Mouse (Mus musculus) neural tube, embryonic 13.5 days (tissue): ENCODE measurements around the gene Gm7075. TPM values are rescaled to one million over a fixed set of nuclear protein-coding genes. Genes with fewer than 3 reads are reported as not detected.

Experiments used
- ATAC-seq: fragments of 200-750 bp; cut with Nextera tagmentation; 2 replicates; pipeline ENCODE4 v1.8.0; 2017; ENCODE audit warnings: low read depth, mild to moderate bottlenecking, moderate TSS enrichment, moderate library complexity
- H3K27ac ChIP-seq: fragments of 300-500 bp; sonication (generic); replicated peaks from 2 replicates; pipeline ENCODE4 v1.5.1; 2015; ENCODE audit warnings: moderate library complexity, mild to moderate bottlenecking, inconsistent platforms
- H3K27me3 ChIP-seq: fragments of 300-500 bp; sonication (generic); 2 replicates; pipeline ENCODE4 v1.6.1; 2015; ENCODE audit warnings: mild to moderate bottlenecking, inconsistent platforms
- H3K36me3 ChIP-seq: fragments of 300-500 bp; sonication (generic); 2 replicates; pipeline ENCODE4 v1.6.1; 2015; ENCODE audit warnings: mild to moderate bottlenecking, inconsistent platforms
- H3K4me1 ChIP-seq: fragments of 300-500 bp; sonication (generic); replicated peaks from 2 replicates; pipeline ENCODE4 v1.6.1; 2015; ENCODE audit warnings: inconsistent platforms
- H3K4me2 ChIP-seq: fragments of 300-500 bp; sonication (generic); 2 replicates; pipeline ENCODE4 v1.6.1; 2015; ENCODE audit warnings: inconsistent platforms, mild to moderate bottlenecking, moderate library complexity
- H3K4me3 ChIP-seq: fragments of 300-500 bp; sonication (generic); 2 replicates; pipeline ENCODE4 v1.5.1; 2015; ENCODE audit warnings: mild to moderate bottlenecking, inconsistent platforms
- H3K9ac ChIP-seq: fragments of 300-500 bp; sonication (generic); 2 replicates; pipeline ENCODE4 v1.6.1; 2015; ENCODE audit warnings: moderate library complexity, mild to moderate bottlenecking, inconsistent platforms
- H3K9me3 ChIP-seq: fragments of 300-500 bp; sonication (generic); 2 replicates; pipeline ENCODE4 v1.6.1; 2016; ENCODE audit warnings: inconsistent platforms
- WGBS: fragments of 180-500 bp; shearing (Covaris S2); methylation state at CpG from one replicate; pipeline ENCODE4 v1.1.7; 2015; 5-methylcytosine and 5-hydroxymethylcytosine counted together
- polyA plus RNA-seq: library from polyadenylated mRNA; unstranded; fragments of >200 nt; fragmentation: Nextera tagmentation; extraction: Ambion mirVana; gene quantifications from 2 replicates; pipeline ENCODE4 v1.2.1, GENCODE M21; 2015

Gene Gm7075
- polyA plus RNA-seq, 1 experiment from 2014 or later, result not detected

DNA sequence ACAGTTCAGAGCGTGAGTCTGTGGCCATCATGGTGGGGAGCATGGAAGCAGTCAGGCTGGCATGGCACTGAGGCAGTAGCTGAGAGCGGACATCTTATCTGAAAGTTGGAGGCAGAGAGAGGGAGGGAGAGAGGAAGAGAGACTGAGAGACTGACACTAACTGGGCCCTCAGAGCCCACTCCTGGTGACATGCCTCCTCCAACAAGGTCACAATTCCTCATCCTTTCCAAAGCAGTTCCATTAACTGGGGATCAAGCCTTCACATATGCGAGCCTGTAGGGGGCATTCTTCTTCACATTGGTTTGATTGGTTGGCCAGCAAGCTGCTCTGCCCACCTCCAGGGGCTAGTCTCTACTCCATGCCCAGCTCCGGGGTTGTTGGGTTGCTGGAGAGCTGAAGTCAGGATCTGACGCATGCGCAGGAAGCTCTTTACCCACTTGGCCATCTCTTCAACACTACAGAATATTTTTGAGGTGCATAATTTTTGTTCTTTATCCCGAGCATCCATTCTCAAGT is 9.7 kb upstream of the Gm7075 start:
- H3K4me2 ChIP-seq, result no peak overlapping the region
- no peak overlapping the region for H3K27ac ChIP-seq
- H3K36me3 ChIP-seq, result no peaks in the 10 kb centered on the region
- H3K4me3 ChIP-seq, result no peak overlapping the region
- no peak for ATAC-seq
- WGBS, result 93% methylated on average over 7 of the region's 7 CpGs
- no peak overlapping the region for H3K9ac ChIP-seq
- H3K4me1 ChIP-seq, result peaks cover 7% of the 10 kb centered on the region
- no peaks in the 10 kb centered on the region for H3K9me3 ChIP-seq
- H3K27me3 ChIP-seq, result no peaks in the 10 kb centered on the region

DNA sequence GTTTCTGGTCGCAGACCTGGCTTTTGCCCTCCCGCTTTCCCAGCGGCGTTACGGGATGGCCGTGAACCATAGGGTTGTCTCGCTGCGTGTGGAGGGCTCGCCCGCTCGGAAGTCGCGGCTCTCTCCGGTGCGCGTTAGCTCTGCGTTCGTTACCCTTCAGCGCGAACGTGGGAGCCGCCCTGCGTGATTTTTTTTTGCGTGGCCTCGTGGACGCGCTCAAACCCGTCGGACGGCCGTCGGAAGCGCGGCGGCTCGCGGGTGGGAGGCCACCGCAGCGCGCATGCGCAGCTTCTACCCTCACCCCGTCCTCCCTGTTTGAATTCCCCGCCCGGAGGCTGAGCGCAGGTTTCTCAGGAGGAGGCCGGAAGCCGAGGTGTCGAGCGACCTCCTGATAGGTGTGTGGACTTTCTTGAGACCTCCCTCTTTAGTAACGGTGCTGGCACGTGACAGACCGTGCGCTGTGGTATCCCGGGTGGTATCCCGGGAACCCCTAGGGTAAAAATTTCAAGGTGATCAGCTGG is 8.3 kb upstream of the Gm7075 start, which contains the start of gene Ctnna3:
Gene Ctnna3 (plus strand): TSS at position 314 of the 521 bp plus-strand sequence.
- peak; percentile 98 for ATAC-seq
- Histone ChIP-seq H3K27me3 (no peaks in the 10 kb centered on the region), H3K27ac (peak within 1 kb of the TSS; percentile 81), H3K9me3 (no peaks in the 10 kb centered on the region), H3K36me3 (no peaks in the 10 kb centered on the region), H3K9ac (peak within 1 kb of the TSS; percentile 73), H3K4me3 (peak within 1 kb of the TSS; percentile 66), H3K4me2 (peak within 1 kb of the TSS; percentile 66), H3K4me1 (peaks cover 7% of the 10 kb centered on the region)
- WGBS, result under 1% methylated on average over 55 of the region's 55 CpGs

DNA sequence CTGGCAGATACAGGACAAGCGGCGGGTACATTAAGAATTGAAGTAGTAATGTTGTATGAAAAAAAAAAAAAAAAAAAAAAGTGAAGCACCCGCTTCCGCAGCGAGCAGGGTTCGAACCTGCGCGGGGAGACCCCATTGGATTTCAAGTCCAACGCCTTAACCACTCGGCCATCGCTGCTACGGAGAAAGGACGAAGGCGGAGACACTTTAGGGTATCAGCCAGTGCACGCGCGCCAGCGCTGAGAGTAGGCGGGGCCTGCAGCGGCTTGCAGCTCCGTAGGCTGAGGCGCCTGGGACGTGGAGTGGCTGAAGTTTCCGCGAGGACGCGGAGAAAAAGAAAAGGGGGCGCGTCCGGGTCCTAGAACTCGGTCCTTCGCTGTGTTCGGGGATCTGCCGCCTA is 7.8 kb upstream of the Gm7075 start:
- H3K4me2 ChIP-seq, result peak overlapping the region; percentile 66
- peaks cover 7% of the 10 kb centered on the region for H3K4me1 ChIP-seq
- peak overlapping the region; percentile 81 for H3K27ac ChIP-seq
- under 1% methylated on average over 34 of the region's 34 CpGs for WGBS
- no peaks in the 10 kb centered on the region for H3K27me3 ChIP-seq
- H3K9me3 ChIP-seq, result no peaks in the 10 kb centered on the region
- peak; percentile 95 for ATAC-seq
- H3K9ac ChIP-seq, result peak overlapping the region; percentile 73
- no peaks in the 10 kb centered on the region for H3K36me3 ChIP-seq
- peak overlapping the region; percentile 66 for H3K4me3 ChIP-seq

DNA sequence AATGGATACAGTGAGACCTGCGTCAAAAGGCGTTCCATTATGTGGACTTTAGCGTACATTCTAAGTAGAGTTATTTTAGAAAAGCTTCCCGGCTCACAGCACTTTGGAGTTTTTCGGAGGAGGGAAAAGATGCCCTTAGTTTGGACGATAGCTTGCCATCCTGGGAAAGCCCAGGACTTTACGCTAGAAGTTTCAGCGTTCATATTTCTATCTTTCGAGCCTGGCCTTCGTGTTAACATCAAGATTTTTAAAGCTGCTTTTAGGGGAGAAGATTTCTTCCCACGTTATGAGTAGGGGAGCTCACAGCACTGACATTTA is 7.4 kb upstream of the Gm7075 start:
- H3K4me1 ChIP-seq, result peaks cover 7% of the 10 kb centered on the region
- ATAC-seq, result no peak
- WGBS, result 2% methylated on average over 11 of the region's 11 CpGs
- H3K27ac ChIP-seq, result peak overlapping the region; percentile 1; the same call in 1 of the 2 replicates
- peak overlapping the region; percentile 66 for H3K4me3 ChIP-seq
- H3K9ac ChIP-seq, result peak overlapping the region; percentile 59
- peak overlapping the region; percentile 66 for H3K4me2 ChIP-seq
- H3K27me3 ChIP-seq, result no peaks in the 10 kb centered on the region
- H3K36me3 ChIP-seq, result no peaks in the 10 kb centered on the region
- no peaks in the 10 kb centered on the region for H3K9me3 ChIP-seq

DNA sequence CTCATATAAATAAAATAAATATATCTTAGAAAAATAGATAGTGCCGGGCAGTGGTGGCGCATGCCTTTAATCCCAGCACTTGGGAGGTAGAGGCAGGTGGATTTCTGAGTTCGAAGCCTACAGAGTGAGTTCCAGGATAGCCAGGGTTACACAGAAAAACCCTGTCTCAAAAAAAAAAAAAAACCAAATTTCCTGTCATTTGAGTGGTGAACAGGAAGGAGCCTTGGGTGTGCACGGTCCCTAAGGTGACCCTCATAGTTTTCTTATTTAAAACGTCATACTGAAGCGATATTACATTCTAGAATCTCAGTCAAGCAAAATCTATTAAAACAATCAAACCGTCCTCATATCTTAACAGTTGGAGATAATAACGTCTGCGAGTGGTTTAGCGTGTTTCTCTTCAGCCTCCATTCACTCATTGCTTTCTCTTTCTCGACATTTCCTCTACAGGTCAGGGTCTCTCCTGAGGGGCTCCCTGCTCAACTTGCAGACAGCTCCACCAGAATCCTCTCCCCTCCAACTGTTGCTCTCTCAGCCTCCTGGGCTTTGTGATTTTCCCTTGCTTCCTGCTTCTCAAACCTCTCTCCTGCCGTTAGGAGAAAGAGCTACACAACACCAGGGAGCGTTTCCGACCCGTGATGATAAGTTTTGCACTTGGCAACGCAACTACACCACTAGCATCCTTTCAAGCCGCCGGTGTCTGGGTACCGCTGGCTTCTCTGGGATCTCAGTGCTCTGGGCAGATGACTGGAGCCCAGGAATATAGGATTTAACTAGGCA is 6.8 kb upstream of the Gm7075 start:
- Histone ChIP-seq H3K4me1 (peaks cover 7% of the 10 kb centered on the region), H3K36me3 (no peaks in the 10 kb centered on the region), H3K27me3 (no peaks in the 10 kb centered on the region), H3K4me3 (peak overlapping the region; percentile 66), H3K9me3 (no peaks in the 10 kb centered on the region), H3K9ac (peak overlapping the region; percentile 59), H3K27ac (peak overlapping the region; percentile 1; the same call in 1 of the 2 replicates), H3K4me2 (peak overlapping the region; percentile 66)
- ATAC-seq, result no peak
- 27% methylated on average over 19 of the region's 19 CpGs for WGBS

DNA sequence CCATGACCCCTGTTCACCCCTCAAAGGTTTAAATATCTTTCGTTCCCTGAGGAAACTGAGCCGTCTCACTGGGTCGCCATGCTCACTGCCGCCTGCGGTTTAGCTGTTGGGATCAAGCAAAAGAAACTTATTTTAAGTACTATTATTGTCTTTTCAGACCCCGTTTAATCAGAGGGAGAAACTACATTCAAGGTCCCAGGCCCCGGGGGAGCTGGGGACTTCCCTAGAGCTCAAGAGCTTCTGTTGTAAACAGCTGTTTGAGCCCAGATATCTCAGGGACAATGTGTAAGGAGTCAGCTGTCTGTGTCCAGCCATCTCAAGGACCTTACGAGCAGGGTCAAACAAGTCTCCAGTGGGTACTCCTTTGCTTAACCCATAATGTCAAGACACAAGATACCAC is 5.6 kb upstream of the Gm7075 start:
- Histone ChIP-seq H3K4me2 (no peak overlapping the region), H3K9me3 (no peaks in the 10 kb centered on the region), H3K27me3 (no peaks in the 10 kb centered on the region), H3K27ac (no peak overlapping the region), H3K36me3 (no peaks in the 10 kb centered on the region), H3K4me1 (peaks cover 7% of the 10 kb centered on the region), H3K9ac (no peak overlapping the region), H3K4me3 (no peak overlapping the region)
- 85% methylated on average over 8 of the region's 8 CpGs for WGBS
- ATAC-seq, result no peak

DNA sequence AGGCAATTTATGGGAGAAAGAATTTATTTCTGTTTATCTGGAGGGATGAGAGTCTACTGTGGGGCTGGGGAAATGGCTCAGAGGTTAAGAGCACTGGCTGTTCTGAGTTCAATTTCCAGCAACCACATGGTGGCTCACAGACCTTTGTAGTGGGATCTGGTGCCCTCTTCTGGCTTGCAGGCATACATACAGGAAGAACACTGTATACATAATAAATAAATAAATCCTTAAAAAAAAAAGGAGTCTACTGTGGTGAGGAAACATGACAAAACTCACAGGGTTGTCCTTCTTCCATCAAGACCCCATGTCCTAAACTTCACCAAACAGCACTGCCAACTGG is 2.9 kb upstream of the Gm7075 start:
- Histone ChIP-seq H3K36me3 (no peaks in the 10 kb centered on the region), H3K9ac (no peak overlapping the region), H3K9me3 (no peaks in the 10 kb centered on the region), H3K27ac (no peak overlapping the region), H3K4me2 (no peak overlapping the region), H3K4me3 (no peak overlapping the region), H3K27me3 (no peaks in the 10 kb centered on the region), H3K4me1 (peaks cover 7% of the 10 kb centered on the region)
- ATAC-seq, result no peak

DNA sequence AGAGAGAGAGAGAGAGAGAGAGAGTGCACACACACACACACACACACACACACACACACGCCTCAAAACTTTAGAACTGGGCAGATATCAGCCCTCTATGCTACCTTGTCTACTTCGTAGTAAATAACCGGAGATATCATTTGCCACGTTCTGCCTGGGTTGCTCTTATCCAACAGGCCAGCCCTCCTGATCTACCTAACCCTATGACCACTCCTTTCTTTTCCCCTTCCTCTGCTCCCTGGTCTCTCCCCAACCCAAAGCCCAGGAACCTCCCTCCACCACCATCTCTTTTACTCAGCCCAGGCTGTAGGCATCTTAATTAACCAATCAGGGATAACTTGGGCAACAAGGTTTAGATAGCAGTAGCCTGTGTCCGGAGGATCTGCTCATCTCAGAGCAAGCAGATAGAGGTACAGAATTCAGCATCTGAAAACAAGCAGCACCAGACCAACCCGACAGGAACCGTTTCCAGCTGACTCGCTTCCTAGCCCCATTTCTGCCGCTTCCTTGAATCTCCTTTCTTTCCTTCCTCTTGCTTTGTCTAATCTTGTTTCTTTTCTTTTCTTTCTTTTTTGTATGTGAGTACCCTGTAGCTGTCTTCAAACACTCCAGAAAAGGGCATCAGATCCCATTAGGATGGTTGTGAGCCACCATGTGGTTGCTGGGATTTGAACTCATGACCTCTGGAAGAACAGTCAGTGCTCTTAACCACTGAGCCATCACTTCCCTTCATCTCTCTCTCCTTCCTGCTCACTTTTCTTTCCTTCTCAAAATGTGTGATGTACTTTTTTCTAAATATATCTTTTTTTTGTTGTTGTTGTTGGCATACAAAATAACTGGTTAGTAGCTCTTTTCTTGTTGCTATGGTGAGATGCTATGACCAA is 2.2 kb upstream of the Gm7075 start:
- WGBS, result 88% methylated on average over 9 of the region's 9 CpGs
- no peak overlapping the region for H3K4me3 ChIP-seq
- peaks cover 7% of the 10 kb centered on the region for H3K4me1 ChIP-seq
- no peak overlapping the region for H3K9ac ChIP-seq
- H3K36me3 ChIP-seq, result no peaks in the 10 kb centered on the region
- ATAC-seq, result no peak
- no peaks in the 10 kb centered on the region for H3K9me3 ChIP-seq
- H3K27me3 ChIP-seq, result no peaks in the 10 kb centered on the region
- no peak overlapping the region for H3K4me2 ChIP-seq
- H3K27ac ChIP-seq, result no peak overlapping the region

DNA sequence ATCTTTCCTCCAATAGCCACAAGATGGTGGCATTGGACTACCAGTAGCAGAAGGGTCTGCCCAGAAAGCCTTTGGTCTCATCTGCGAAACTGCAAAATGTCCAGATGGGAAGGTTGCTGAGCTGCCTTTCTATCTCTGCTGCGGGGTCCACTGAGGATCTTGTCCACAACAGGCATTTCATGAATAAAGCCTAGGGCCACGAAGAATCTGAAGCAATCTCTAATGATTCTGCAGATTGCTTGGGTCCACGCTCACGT is 1.1 kb upstream of the Gm7075 start:
- 84% methylated on average over 5 of the region's 5 CpGs for WGBS
- Histone ChIP-seq H3K9ac (no peak overlapping the region), H3K4me3 (no peak overlapping the region), H3K4me1 (no peaks in the 10 kb centered on the region), H3K27me3 (no peaks in the 10 kb centered on the region), H3K4me2 (no peak overlapping the region), H3K27ac (no peak overlapping the region), H3K36me3 (no peaks in the 10 kb centered on the region), H3K9me3 (no peaks in the 10 kb centered on the region)
- no peak for ATAC-seq

DNA sequence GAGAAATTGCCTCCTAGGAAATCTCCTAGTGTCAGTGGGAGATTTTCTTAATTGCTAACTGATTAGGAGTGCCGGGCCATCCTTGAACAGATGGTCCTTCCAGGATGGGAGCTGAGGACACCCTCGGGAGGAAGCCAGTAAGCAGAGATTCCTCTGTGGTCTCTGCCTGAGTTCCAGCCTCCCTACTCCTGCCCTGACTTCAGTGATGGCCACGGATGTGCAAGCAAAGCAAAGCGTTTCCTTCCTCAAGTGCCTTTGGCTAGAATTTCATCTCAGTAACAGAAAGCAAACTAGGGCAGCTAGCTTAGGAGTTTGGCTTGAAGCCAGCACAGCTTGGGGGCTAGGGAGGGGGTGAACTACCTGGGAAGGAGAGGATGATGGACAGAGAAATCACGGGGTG is 4.5 kb downstream of the Gm7075 start:
- no peak overlapping the region for H3K9ac ChIP-seq
- H3K4me1 ChIP-seq, result no peaks in the 10 kb centered on the region
- no peaks in the 10 kb centered on the region for H3K36me3 ChIP-seq
- H3K4me2 ChIP-seq, result no peak overlapping the region
- H3K4me3 ChIP-seq, result no peak overlapping the region
- no peaks in the 10 kb centered on the region for H3K9me3 ChIP-seq
- no peak overlapping the region for H3K27ac ChIP-seq
- no peak for ATAC-seq
- H3K27me3 ChIP-seq, result no peaks in the 10 kb centered on the region
- 56% methylated on average over 5 of the region's 5 CpGs for WGBS

DNA sequence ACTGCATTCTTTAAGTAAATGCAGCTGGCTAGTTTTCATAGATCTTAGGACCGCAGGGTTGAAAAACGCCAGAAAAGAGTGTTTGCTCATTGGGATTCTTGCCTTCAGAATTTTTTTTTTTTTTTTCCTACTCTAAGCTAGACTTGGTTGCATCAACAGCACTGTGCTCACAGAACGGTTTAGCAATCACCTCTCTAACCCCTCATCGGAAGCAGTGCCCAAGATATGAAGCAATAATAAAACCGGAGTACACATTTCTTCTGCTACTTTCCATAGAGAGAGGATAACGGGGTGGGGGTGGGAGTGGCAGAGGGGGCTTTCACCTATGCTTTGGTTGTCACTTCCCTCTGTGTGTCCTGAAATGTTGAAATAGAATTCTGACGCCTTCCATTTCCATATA is 5.7 kb downstream of the Gm7075 start:
- no peak for ATAC-seq
- Histone ChIP-seq H3K4me2 (peak overlapping the region; percentile 13; the same call in 1 of the 2 replicates), H3K4me1 (no peaks in the 10 kb centered on the region), H3K4me3 (no peak overlapping the region), H3K9ac (no peak overlapping the region), H3K27ac (no peak overlapping the region), H3K9me3 (no peaks in the 10 kb centered on the region), H3K27me3 (no peaks in the 10 kb centered on the region), H3K36me3 (no peaks in the 10 kb centered on the region)
- 69% methylated on average over 7 of the region's 7 CpGs for WGBS

DNA sequence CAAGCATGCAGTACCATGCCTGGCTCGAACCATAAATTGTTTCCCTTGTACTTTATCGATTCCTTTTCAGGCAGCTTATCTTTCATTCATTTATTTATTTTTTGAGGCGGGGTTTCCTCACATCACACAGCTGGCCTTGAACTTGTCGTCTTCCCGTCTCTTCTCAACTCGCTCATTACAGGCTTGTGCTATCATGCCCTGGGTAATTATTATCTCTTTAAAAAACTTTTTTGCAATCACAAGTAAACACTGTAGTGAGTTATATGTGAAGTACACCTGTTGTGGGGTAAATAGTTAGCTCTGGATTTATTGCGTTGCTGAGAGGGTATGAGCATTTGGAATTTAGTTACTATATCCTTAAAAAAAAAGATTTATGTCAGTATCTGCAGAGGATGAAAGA is 6.3 kb downstream of the Gm7075 start:
- Histone ChIP-seq H3K27ac (no peak overlapping the region), H3K4me2 (no peak overlapping the region), H3K9ac (no peak overlapping the region), H3K4me1 (no peaks in the 10 kb centered on the region), H3K27me3 (no peaks in the 10 kb centered on the region), H3K4me3 (no peak overlapping the region), H3K36me3 (no peaks in the 10 kb centered on the region), H3K9me3 (no peaks in the 10 kb centered on the region)
- WGBS, result 87% methylated on average over 7 of the region's 7 CpGs
- ATAC-seq, result no peak
